Mouse (Mus musculus) forebrain, embryonic 13.5 days (tissue): ENCODE measurements at regions not wholly inside any gene's neighbourhood (a gene's known extent, or its start where the extent isn't known, plus 50 kb on each side); places are given as distances from the start of the nearest gene placed in this dataset.

Experiments
- ATAC-seq: fragments of 200-750 bp; cut with Nextera tagmentation; 2 replicates; pipeline ENCODE4 v1.8.0; 2017
- H3K27ac ChIP-seq: fragments of 300-500 bp; sonication (generic); 2 replicates; pipeline ENCODE4 v1.5.1; 2015; ENCODE audit warnings: inconsistent platforms, mild to moderate bottlenecking, moderate library complexity
- H3K27me3 ChIP-seq: fragments of 300-500 bp; sonication (generic); 2 replicates; pipeline ENCODE4 v1.6.1; 2015; ENCODE audit warnings: mild to moderate bottlenecking, inconsistent platforms
- H3K36me3 ChIP-seq: fragments of 300-500 bp; sonication (generic); 2 replicates; pipeline ENCODE4 v1.6.1; 2015; ENCODE audit warnings: mild to moderate bottlenecking, inconsistent platforms; ENCODE audit not compliant: poor library complexity, severe bottlenecking
- H3K4me1 ChIP-seq: fragments of 300-500 bp; sonication (generic); 2 replicates; pipeline ENCODE4 v1.6.1; 2015; ENCODE audit warnings: inconsistent platforms
- H3K4me2 ChIP-seq: fragments of 300-500 bp; sonication (generic); 2 replicates; pipeline ENCODE4 v1.6.1; 2015; ENCODE audit warnings: inconsistent platforms, mild to moderate bottlenecking, moderate library complexity
- H3K4me3 ChIP-seq: fragments of 300-500 bp; sonication (generic); 2 replicates; pipeline ENCODE4 v1.5.1; 2015; ENCODE audit warnings: mild to moderate bottlenecking, inconsistent platforms
- H3K9ac ChIP-seq: fragments of 300-500 bp; sonication (generic); 2 replicates; pipeline ENCODE4 v1.6.1; 2015; ENCODE audit warnings: mild to moderate bottlenecking, inconsistent platforms
- H3K9me3 ChIP-seq: fragments of 300-500 bp; sonication (generic); replicated peaks from 2 replicates; pipeline ENCODE4 v1.6.1; 2016; ENCODE audit warnings: inconsistent platforms
- WGBS: fragments of 180-500 bp; shearing (Covaris S2); methylation state at CpG from one replicate; pipeline ENCODE4 v1.1.7; 2015; 5-methylcytosine and 5-hydroxymethylcytosine counted together

DNA sequence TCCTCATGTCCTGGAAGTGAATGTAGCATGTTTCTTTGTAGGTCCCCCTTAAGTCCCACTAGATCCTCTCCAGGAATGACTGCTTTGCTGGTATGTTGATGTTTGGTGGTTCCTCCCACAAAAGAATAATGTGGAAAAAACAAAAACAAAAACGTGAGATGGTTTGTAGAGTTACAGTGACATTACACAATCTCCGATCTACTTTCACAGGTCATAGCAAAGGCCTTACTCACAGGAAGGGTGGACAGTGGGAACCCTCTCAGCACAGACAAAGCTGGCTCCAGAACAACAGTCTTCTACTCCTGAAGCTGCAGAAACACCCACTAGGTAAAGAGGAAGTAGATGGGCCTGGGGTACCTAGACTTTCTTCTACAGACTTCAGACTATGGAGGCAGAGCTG, 122.2 kb downstream of the Cog6 start:
- Histone ChIP-seq H3K4me1 (no peaks in the 10 kb centered on the region), H3K27ac (no peak overlapping the region), H3K4me3 (no peak overlapping the region), H3K4me2 (no peak overlapping the region), H3K9me3 (no peaks in the 10 kb centered on the region), H3K36me3 (no peaks in the 10 kb centered on the region), H3K27me3 (no peaks in the 10 kb centered on the region), H3K9ac (no peak overlapping the region)
- no peak for ATAC-seq
- WGBS = 90% methylated on average over 2 of the region's 2 CpGs

DNA sequence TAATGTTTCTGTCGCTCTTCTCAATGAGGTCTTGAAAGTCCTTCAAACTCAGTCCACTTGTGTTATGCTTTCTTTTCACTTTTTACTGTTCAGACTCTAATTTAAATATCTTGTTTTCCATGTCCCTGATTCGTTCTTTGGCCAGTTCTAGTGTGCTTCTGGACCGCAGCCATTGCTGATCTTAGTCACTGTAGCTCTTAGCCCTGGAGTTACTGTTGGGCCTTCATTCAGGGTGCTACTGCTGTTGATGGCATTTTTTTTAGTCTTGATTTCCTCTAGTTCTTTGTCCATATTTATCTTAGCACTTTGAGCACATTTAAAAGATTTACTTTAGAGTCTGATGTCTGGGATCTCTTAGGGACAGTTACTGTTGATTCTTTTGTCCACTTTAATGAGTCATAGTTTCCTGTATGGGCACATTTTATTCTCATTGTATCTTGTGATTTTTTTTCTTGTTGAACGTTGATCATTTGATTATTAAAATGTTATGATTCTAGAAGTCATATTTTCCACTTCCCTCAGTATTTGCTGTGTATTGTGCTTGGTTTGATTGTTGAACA, 127.8 kb downstream of the Cog6 start:
- H3K4me1 ChIP-seq = no peaks in the 10 kb centered on the region
- H3K4me2 ChIP-seq = no peak overlapping the region
- WGBS = 73% methylated on average over 4 of the region's 4 CpGs
- H3K9ac ChIP-seq = no peak overlapping the region
- no peak for ATAC-seq
- no peaks in the 10 kb centered on the region for H3K36me3 ChIP-seq
- no peak overlapping the region for H3K4me3 ChIP-seq
- H3K27me3 ChIP-seq = no peaks in the 10 kb centered on the region
- H3K27ac ChIP-seq = no peak overlapping the region
- no peaks in the 10 kb centered on the region for H3K9me3 ChIP-seq

DNA sequence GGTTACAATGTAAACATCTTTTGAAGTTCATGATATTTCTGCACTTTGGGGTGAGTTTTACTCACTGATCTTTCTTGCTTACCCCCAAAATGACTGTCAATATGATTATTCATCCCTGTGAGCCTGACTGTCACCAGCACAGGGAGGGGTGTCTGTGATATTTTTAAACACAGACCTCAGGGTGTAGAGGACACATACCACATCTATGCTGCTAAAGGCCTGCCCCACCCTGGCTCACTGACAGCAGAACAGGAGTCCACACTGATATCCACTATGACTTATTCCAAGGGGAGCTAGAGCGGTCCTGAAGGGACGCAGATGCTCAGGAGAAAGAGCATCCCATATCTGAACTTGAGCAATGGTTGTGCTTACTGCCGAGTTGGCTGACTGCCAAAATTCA, 135.1 kb downstream of the Cog6 start:
- H3K4me2 ChIP-seq = no peak overlapping the region
- H3K4me3 ChIP-seq = no peak overlapping the region
- ATAC-seq = no peak
- no peak overlapping the region for H3K27ac ChIP-seq
- H3K9ac ChIP-seq = no peak overlapping the region
- H3K27me3 ChIP-seq = no peaks in the 10 kb centered on the region
- H3K4me1 ChIP-seq = no peaks in the 10 kb centered on the region
- no peaks in the 10 kb centered on the region for H3K9me3 ChIP-seq
- H3K36me3 ChIP-seq = no peaks in the 10 kb centered on the region
- WGBS = 89% methylated on average over 3 of the region's 3 CpGs

DNA sequence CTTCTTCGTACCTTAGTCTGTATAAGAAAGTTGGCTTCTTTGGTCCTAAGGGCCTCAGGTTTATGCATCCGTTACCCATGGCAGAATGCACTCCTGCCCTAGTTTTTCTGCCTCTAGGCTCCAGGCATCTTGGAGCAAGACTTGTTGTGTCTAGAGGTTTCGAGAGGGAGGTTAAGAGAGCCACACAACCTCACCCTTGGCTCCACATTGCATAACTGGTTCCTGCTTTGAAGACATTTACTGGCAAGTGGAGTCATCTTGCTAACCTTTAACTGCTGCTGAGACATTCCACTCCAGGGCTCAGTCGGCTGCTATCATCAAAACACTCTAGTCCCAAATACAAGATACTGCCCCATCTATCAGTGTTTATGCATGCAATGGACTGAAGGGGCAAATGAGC, 135.9 kb downstream of the Cog6 start:
- H3K4me3 ChIP-seq = no peak overlapping the region
- no peak overlapping the region for H3K4me2 ChIP-seq
- ATAC-seq = no peak
- H3K4me1 ChIP-seq = no peaks in the 10 kb centered on the region
- H3K27ac ChIP-seq = no peak overlapping the region
- H3K27me3 ChIP-seq = no peaks in the 10 kb centered on the region
- no peak overlapping the region for H3K9ac ChIP-seq
- WGBS = 92% methylated on average over 4 of the region's 4 CpGs
- H3K36me3 ChIP-seq = no peaks in the 10 kb centered on the region
- no peaks in the 10 kb centered on the region for H3K9me3 ChIP-seq

DNA sequence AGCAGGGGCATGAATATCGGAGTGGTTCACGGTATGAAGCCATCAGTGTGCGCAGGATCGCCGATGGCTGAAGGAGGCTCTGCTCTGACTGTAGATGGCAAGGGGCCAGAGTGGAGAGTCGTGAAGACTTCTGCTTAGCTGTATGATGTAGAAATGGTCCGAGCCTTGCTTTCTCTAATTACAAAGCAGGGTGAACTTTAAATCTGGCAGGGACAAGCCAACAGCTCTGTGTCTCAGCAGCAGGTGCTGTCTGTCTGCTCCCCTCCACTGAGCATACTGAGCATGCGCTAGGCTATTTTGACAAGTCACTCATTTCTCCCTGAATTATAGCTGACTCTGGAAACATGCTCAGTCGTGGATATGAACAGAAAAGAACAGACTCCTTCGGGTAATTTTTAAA, 137.3 kb downstream of the Cog6 start:
- Histone ChIP-seq H3K4me3 (no peak overlapping the region), H3K4me2 (no peak overlapping the region), H3K36me3 (no peaks in the 10 kb centered on the region), H3K4me1 (no peaks in the 10 kb centered on the region), H3K9ac (no peak overlapping the region), H3K9me3 (no peaks in the 10 kb centered on the region), H3K27me3 (no peaks in the 10 kb centered on the region), H3K27ac (no peak overlapping the region)
- no peak for ATAC-seq
- WGBS = 83% methylated on average over 10 of the region's 10 CpGs

DNA sequence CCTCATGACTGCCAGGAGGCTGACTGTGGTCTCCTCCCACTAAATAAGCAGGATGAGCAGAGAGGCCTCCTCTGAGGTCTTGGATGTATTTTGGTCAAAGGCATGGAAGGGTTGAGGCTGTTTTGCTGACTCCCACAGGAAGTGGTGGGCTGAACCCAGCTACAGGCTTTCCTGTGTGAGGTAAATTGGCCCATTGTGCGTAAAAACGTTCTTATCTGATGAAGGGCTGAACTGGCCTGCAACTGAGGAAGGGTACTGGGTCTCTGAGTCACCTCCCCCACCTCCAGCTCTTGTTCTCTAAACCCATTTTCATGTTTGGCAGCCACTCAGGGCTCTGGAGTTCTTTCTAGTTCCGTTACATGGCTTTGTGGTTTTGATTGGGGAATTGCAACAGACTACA, 138.7 kb downstream of the Cog6 start:
- WGBS = 76% methylated on average over 3 of the region's 3 CpGs
- Histone ChIP-seq H3K27me3 (no peaks in the 10 kb centered on the region), H3K4me1 (no peaks in the 10 kb centered on the region), H3K27ac (no peak overlapping the region), H3K4me3 (no peak overlapping the region), H3K36me3 (no peaks in the 10 kb centered on the region), H3K4me2 (no peak overlapping the region), H3K9me3 (no peaks in the 10 kb centered on the region), H3K9ac (no peak overlapping the region)
- ATAC-seq = no peak

DNA sequence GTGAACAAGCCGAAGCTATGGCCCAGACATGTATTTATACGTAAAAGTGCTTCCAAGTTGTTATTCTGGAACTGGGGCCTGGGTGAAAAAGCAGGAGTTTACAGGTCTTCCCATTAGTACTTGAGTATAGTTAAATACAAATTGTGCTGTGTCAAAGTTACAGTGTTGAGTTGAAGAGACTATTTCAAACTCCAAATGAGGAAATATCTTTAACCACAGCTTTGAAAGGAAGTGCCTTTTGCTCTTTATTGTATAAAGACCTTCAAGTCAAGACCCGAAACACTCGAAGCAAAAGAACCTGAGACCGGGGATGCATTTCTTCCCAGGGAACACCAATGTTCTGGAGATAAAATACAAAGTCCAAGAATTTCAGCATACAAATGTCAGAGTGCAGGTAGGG, 144.8 kb downstream of the Cog6 start:
- no peaks in the 10 kb centered on the region for H3K9me3 ChIP-seq
- no peaks in the 10 kb centered on the region for H3K27me3 ChIP-seq
- no peaks in the 10 kb centered on the region for H3K4me1 ChIP-seq
- no peak overlapping the region for H3K27ac ChIP-seq
- H3K36me3 ChIP-seq = no peaks in the 10 kb centered on the region
- H3K9ac ChIP-seq = no peak overlapping the region
- no peak overlapping the region for H3K4me3 ChIP-seq
- H3K4me2 ChIP-seq = no peak overlapping the region
- no peak for ATAC-seq
- 90% methylated on average over 5 of the region's 5 CpGs for WGBS

DNA sequence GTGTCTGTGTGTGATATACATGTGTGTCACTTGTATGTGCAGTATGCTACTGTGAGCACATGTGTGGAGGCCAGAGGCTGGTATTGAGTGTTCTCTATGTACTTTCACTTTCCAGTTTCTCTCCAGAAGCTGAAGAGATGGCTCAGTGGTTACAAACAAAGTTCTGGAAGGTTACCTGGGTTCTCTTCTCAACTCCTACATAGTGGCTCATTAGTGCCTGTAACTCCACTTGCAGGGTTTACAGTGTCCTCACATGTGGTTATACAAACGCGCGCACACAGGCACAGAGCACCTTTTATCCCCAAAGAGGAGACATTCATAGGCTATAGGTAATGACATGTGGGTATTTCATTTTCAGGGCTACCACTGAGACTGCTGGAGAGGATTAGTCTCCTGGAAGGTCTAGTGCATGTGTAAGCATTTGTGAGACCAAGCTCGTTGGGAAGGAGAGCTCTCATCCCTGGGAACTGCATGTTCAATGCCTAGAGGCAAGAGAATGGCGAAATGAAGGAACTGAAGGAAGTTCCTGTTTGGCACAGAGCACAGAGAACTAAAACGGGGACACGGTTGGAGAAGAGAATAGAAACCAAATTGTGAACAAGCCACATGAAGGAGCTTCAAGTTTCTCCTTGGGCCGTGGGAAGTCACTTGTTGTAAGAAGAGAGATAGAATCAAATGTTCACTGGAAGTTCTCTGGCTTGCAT, 153.7 kb downstream of the Cog6 start:
- Histone ChIP-seq H3K4me3 (no peak overlapping the region), H3K9me3 (no peaks in the 10 kb centered on the region), H3K27ac (no peak overlapping the region), H3K36me3 (no peaks in the 10 kb centered on the region), H3K9ac (no peak overlapping the region), H3K27me3 (no peaks in the 10 kb centered on the region), H3K4me1 (no peaks in the 10 kb centered on the region), H3K4me2 (no peak overlapping the region)
- ATAC-seq = no peak
- 84% methylated on average over 8 of the region's 8 CpGs for WGBS

DNA sequence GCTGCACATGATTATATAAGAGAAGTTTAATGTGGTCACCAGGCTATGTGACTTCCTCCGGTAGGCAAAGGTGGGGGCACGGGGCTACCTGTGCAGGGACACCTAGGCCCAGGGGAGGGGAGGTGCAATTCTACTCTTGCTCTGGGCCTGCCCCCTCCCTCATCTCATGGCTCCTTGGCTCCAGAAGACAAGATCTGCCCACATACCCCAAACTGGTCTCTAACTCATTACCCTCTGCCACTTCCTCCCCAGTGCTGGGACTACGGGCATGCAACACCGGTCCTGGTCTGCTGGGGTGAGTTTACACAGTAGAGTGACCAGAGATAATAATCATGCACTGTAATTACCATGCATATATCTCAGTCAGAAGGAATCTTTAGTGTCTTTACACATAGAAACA, 155.0 kb downstream of the Cog6 start:
- no peak overlapping the region for H3K4me2 ChIP-seq
- no peaks in the 10 kb centered on the region for H3K27me3 ChIP-seq
- no peak for ATAC-seq
- H3K9ac ChIP-seq = no peak overlapping the region
- no peaks in the 10 kb centered on the region for H3K4me1 ChIP-seq
- no peaks in the 10 kb centered on the region for H3K36me3 ChIP-seq
- no peak overlapping the region for H3K27ac ChIP-seq
- no peaks in the 10 kb centered on the region for H3K9me3 ChIP-seq
- no peak overlapping the region for H3K4me3 ChIP-seq
- WGBS = 90% methylated on average over 4 of the region's 4 CpGs

DNA sequence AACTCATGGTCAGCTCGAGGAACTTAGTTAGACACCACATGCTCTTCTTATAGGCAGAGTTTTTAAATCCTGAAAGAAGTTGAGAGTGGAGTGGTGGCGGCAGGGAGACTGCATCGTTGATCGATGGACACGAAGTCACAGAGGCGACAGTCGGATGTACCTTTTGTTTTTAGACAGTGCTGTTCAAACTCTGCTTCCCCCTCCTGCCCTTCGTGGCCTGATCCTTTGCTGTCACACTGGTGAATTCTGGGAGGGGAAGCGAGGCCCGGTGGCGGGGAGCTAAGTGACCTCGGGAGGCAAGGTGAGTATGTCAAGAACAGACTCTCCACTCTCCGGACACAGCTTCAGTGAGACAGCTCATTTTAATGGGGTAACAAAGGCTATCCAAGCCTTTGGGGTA, 155.5 kb downstream of the Cog6 start:
- Histone ChIP-seq H3K4me2 (no peak overlapping the region), H3K4me1 (no peaks in the 10 kb centered on the region), H3K36me3 (no peaks in the 10 kb centered on the region), H3K27ac (no peak overlapping the region), H3K9ac (no peak overlapping the region), H3K4me3 (no peak overlapping the region), H3K9me3 (no peaks in the 10 kb centered on the region), H3K27me3 (no peaks in the 10 kb centered on the region)
- no peak for ATAC-seq
- 89% methylated on average over 13 of the region's 13 CpGs for WGBS

DNA sequence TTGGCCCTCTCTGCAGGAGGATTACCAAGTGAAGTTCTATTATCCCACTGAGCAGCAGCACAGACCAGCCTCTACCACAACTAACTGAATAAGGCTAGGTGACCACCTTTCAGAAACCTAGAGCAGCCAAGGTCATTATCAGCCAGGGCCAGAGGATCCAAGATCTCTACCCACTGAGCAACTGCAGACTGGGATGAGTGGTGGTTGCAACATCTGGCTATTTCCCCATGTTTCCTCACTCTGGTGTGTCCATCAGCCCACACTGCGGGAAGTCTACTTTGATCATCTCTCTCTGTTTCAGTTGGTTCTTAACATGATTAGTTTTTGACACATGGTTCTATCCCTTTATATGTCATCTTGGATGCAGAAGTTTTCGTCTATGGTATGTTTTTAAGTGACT, 157.2 kb downstream of the Cog6 start:
- Histone ChIP-seq H3K36me3 (no peaks in the 10 kb centered on the region), H3K9ac (no peak overlapping the region), H3K4me2 (no peak overlapping the region), H3K4me1 (no peaks in the 10 kb centered on the region), H3K9me3 (no peaks in the 10 kb centered on the region), H3K27me3 (no peaks in the 10 kb centered on the region), H3K4me3 (no peak overlapping the region), H3K27ac (no peak overlapping the region)
- no peak for ATAC-seq
- 80% methylated on average over 2 of the region's 2 CpGs for WGBS

DNA sequence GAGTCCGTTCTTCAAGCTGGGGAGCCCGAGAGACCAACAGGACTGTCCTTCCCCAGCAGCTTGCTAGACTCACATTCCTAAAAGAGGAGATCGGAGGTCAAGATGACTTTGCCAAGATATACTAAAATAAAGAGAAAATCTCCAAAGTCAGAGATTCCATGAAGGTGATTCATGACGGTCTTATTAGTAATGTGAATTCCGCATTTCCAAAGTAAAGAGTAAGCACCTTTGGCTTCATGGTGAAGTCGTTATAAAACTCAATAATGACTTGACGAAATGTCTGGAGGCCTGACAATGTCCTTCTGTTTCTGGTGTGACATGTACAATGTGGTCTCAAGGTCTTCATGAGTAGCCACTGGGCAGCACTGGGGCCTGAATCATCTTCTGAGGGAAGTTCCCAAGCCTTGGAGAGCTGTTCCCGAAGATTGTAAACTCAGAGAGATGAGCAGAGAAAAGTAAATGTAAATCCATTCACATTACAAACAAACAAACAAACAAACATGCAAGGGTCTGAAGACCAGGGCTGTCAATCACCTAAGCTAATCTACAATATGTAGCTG, 157.7 kb downstream of the Cog6 start:
- Histone ChIP-seq H3K4me2 (no peak overlapping the region), H3K9me3 (no peaks in the 10 kb centered on the region), H3K4me3 (no peak overlapping the region), H3K36me3 (no peaks in the 10 kb centered on the region), H3K27me3 (no peaks in the 10 kb centered on the region), H3K4me1 (no peaks in the 10 kb centered on the region), H3K27ac (no peak overlapping the region), H3K9ac (no peak overlapping the region)
- WGBS = 90% methylated on average over 8 of the region's 8 CpGs
- ATAC-seq = no peak

DNA sequence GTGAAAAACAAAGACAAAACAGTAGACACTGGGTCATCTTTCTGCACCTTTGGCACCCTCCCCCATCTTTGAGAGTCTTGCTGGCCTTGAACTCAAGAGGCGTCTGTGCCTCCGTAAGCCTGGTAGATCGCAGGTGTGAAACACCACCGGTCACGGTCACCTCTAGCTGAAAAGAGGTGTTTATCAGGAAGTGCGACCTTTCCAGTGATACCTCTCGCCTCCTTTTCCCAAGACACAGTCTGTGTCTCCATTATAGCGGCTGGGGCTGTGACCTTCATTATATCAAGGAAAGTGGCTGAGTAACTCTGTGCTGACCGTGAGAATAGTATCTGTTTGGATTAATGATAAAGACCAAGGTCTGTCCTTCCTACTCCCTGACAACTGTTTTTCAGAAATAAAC, 158.8 kb downstream of the Cog6 start:
- H3K4me2 ChIP-seq = no peak overlapping the region
- H3K27ac ChIP-seq = no peak overlapping the region
- H3K4me3 ChIP-seq = no peak overlapping the region
- 94% methylated on average over 9 of the region's 9 CpGs for WGBS
- H3K4me1 ChIP-seq = no peaks in the 10 kb centered on the region
- ATAC-seq = no peak
- H3K9me3 ChIP-seq = no peaks in the 10 kb centered on the region
- no peaks in the 10 kb centered on the region for H3K27me3 ChIP-seq
- no peaks in the 10 kb centered on the region for H3K36me3 ChIP-seq
- no peak overlapping the region for H3K9ac ChIP-seq
